Mouse (Mus musculus) stomach, embryonic 16.5 days (tissue): ENCODE results near the gene Rab10. TPM values are rescaled to one million over a fixed set of nuclear protein-coding genes. Genes with fewer than 3 reads are reported as not detected.

Experiments
- ATAC-seq: fragments of 200-750 bp; cut with Nextera tagmentation; 2 replicates; pipeline ENCODE4 v1.8.0; 2017; ENCODE audit warnings: moderate number of reproducible peaks, moderate TSS enrichment; ENCODE audit not compliant: insufficient read depth, low FRiP score
- H3K27ac ChIP-seq: fragments of 300-500 bp; sonication (generic); 2 replicates; pipeline ENCODE4 v1.5.1; 2014; ENCODE audit warnings: low read length
- H3K27me3 ChIP-seq: fragments of 300-500 bp; sonication (generic); 2 replicates; pipeline ENCODE4 v1.6.1; 2014; ENCODE audit warnings: low read length, control low read depth, mixed read lengths; ENCODE audit not compliant: control insufficient read depth, insufficient read depth
- H3K36me3 ChIP-seq: fragments of 300-500 bp; sonication (generic); 2 replicates; pipeline ENCODE4 v1.6.1; 2014; ENCODE audit warnings: low read length; ENCODE audit not compliant: control insufficient read depth, insufficient read depth
- H3K4me1 ChIP-seq: fragments of 300-500 bp; sonication (generic); 2 replicates; pipeline ENCODE4 v1.6.1; 2014; ENCODE audit warnings: low read length, control low read depth, mixed read lengths; ENCODE audit not compliant: control insufficient read depth, insufficient read depth
- H3K4me2 ChIP-seq: fragments of 300-500 bp; sonication (generic); 2 replicates; pipeline ENCODE4 v1.6.1; 2014; ENCODE audit warnings: low read depth, low read length, mixed read lengths
- H3K4me3 ChIP-seq: fragments of 300-500 bp; sonication (generic); replicated peaks from 2 replicates; pipeline ENCODE4 v1.5.1; 2014; ENCODE audit warnings: mild to moderate bottlenecking, low read length
- H3K9ac ChIP-seq: fragments of 300-500 bp; sonication (generic); 2 replicates; pipeline ENCODE4 v1.6.1; 2014; ENCODE audit warnings: low read length
- H3K9me3 ChIP-seq: fragments of 300-500 bp; sonication (generic); replicated peaks from 2 replicates; pipeline ENCODE4 v1.6.1; 2016; ENCODE audit warnings: low read length, control low read depth; ENCODE audit not compliant: control insufficient read depth
- WGBS: fragments of 180-500 bp; shearing (Covaris S2); extraction: QIAGEN DNeasy Blood & Tissue Kit; methylation state at CpG from one replicate; pipeline ENCODE4 v1.1.7; 2014; 5-methylcytosine and 5-hydroxymethylcytosine counted together
- polyA plus RNA-seq: library from polyadenylated mRNA; unstranded; fragments of >200 nt; fragmentation: Nextera tagmentation; extraction: Ambion mirVana; gene quantifications from 2 replicates; pipeline ENCODE4 v1.2.1, GENCODE M21; 2015

The Rab10 gene
- polyA plus RNA-seq = 76.5 and 76.8 TPM in 2 replicates

DNA sequence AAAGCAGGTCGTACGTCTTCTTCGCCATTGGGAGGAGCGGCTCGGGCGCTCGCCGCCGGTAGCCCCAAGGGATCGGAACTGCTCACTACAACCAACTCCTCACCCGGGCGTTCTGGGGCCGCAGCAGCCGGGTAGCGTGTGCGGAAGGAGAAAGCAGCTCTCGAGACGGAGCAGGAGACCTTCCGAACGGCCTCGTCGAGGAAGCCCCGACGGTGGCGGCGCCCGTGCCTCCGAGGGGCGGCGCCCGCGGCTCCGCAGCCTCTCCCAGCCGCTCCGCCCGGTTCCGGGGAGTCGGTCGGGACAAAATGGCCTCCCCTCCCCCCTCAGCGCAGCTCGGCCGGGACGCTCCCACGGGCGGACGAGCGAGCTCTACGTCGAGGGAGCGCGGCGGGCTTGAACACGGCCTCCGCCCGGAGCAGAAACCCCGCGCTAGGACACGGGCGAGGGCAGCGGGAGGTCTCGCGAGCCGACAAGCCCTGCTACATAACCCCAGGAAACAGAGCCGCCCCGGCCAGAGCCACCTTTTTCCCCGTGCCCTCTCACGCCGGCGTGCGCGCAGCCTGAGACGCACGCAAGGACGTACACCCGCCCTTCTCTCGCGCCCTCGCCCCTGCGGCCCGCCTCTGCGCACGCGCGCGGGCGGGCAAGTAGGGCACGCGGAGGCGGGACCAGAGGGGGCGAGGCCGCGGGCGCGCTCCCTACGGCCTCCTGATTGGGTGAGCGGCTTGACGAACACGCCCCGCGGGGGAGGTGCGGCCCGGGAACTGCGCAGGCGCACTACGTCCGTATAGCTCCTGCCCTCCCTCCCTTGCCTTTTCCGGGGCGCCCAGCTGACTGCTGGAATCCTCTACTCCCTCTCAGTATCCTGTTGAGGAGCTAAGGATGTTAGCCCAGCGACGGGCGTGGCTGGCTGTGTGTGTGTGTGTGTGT is at the start of gene Rab10:
TSS of gene Rab10 (minus strand) at position 579 of the 930 bp plus-strand sequence.
- H3K4me3 ChIP-seq = peak within 1 kb of the TSS; percentile 92
- H3K9ac ChIP-seq = peak within 1 kb of the TSS; percentile 95
- peak within 1 kb of the TSS; percentile 75 for H3K4me2 ChIP-seq
- no peaks in the 10 kb centered on the region for H3K27me3 ChIP-seq
- H3K9me3 ChIP-seq = no peaks in the 10 kb centered on the region
- peak; percentile 100 for ATAC-seq
- under 1% methylated on average over 108 of the region's 111 CpGs for WGBS
- peaks cover 11% of the 10 kb centered on the region for H3K4me1 ChIP-seq
- H3K27ac ChIP-seq = peak within 1 kb of the TSS; percentile 99
- no peaks in the 10 kb centered on the region for H3K36me3 ChIP-seq

GRCm38 (mm10) chr12:3359302-3359701 is 49.5 kb upstream of the Rab10 start:
- H3K27me3 ChIP-seq = no peaks in the 10 kb centered on the region
- no peak for ATAC-seq

DNA sequence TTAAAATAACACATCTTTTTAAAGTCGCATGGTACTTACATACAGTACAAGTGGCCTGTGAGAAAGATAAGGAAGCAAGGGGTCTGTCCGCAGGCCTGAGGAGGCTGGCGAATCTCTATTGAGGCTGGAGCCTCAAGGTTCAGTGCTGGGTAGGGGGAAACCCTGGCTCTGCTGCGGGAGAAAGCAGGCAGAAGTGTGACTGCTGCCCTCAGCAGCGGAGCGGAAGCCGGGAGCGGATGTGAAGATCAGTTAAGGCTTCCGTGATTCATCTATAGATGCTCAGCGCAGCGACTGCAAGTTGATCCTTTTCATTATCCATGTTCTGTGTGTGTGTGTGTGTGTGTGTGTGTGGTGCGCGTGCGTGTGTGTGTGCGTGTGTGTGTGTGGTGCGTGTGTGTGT is 47.1 kb upstream of the Rab10 start:
- Histone ChIP-seq H3K27me3 (no peaks in the 10 kb centered on the region), H3K4me1 (no peaks in the 10 kb centered on the region), H3K4me2 (peak overlapping the region; percentile 25), H3K9me3 (no peaks in the 10 kb centered on the region), H3K9ac (0 out of 2 replicates have a peak overlapping the region, but pooled peaks have one; percentile 7), H3K36me3 (no peaks in the 10 kb centered on the region), H3K27ac (no peak overlapping the region), H3K4me3 (peak overlapping the region; percentile 12)
- ATAC-seq = no peak
- WGBS = 52% methylated on average over 16 of the region's 16 CpGs

More at GRCm38 (mm10) chr12:3359302-3359701, 49.5 kb upstream of the Rab10 start:
- no peaks in the 10 kb centered on the region for H3K36me3 ChIP-seq
- H3K27ac ChIP-seq = no peak overlapping the region
- no peaks in the 10 kb centered on the region for H3K4me1 ChIP-seq
- no peak overlapping the region for H3K4me3 ChIP-seq
- H3K4me2 ChIP-seq = no peak overlapping the region
- no peaks in the 10 kb centered on the region for H3K9me3 ChIP-seq
- WGBS = 18% methylated on average over 3 of the region's 3 CpGs
- H3K9ac ChIP-seq = no peak overlapping the region

DNA sequence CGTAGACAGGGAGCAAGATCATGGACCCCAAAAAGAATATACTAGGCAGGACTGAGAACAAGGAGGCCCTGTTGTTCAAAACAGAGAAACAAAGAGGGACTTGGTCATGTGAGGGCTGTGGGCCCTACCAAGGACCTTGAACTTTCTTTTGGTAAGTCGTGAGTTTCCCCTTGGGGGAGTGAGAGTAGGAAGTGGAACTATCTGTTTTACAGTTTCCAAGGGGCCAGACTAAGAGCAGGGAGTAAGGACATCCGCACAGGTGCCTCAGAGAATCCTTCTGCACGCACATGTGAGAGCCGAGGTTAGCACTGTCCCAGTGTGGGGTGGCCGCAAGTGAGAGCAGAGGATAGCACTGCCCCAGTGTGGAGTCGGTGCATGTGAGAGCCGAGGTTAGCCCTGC is 45.3 kb upstream of the Rab10 start:
- H3K9me3 ChIP-seq = no peaks in the 10 kb centered on the region
- no peak for ATAC-seq
- H3K9ac ChIP-seq = no peak overlapping the region
- 83% methylated on average over 8 of the region's 8 CpGs for WGBS
- no peak overlapping the region for H3K27ac ChIP-seq
- no peaks in the 10 kb centered on the region for H3K4me1 ChIP-seq
- H3K4me3 ChIP-seq = no peak overlapping the region
- H3K36me3 ChIP-seq = no peaks in the 10 kb centered on the region
- H3K4me2 ChIP-seq = no peak overlapping the region
- H3K27me3 ChIP-seq = no peaks in the 10 kb centered on the region

DNA sequence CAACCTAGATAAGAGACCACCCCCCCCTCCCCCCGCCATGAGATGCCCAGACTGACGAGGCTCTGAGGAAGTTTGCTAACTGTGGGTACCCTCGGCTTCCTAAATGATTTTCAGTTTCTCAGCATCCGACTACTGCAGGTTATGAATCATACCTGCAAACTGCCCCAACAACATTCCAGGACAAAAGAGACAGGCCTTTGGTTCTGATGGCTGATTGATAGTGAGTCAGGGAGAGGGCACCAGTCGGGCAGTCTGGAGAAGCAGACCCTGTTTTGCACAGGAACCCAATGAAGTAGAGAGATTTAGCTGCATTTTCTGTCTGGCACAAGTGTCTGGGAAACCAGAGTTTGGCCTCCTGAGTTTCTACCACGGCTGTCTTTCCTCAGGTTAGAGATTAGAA is 42.4 kb upstream of the Rab10 start:
- ATAC-seq = no peak
- H3K36me3 ChIP-seq = no peaks in the 10 kb centered on the region

GRCm38 (mm10) chr12:3350136-3350535 is 40.4 kb upstream of the Rab10 start:
- H3K27me3 ChIP-seq = no peaks in the 10 kb centered on the region
- ATAC-seq = no peak
- no peaks in the 10 kb centered on the region for H3K36me3 ChIP-seq
- H3K4me3 ChIP-seq = no peak overlapping the region
- no peaks in the 10 kb centered on the region for H3K9me3 ChIP-seq
- no peak overlapping the region for H3K27ac ChIP-seq
- H3K9ac ChIP-seq = no peak overlapping the region
- no peaks in the 10 kb centered on the region for H3K4me1 ChIP-seq
- 59% methylated on average over 5 of the region's 5 CpGs for WGBS
- H3K4me2 ChIP-seq = no peak overlapping the region

More for the DNA sequence above, 42.4 kb upstream of the Rab10 start:
- WGBS = 58% methylated on average over 6 of the region's 6 CpGs
- no peak overlapping the region for H3K9ac ChIP-seq
- no peak overlapping the region for H3K27ac ChIP-seq
- no peaks in the 10 kb centered on the region for H3K9me3 ChIP-seq
- H3K27me3 ChIP-seq = no peaks in the 10 kb centered on the region
- H3K4me1 ChIP-seq = no peaks in the 10 kb centered on the region
- H3K4me2 ChIP-seq = no peak overlapping the region
- no peak overlapping the region for H3K4me3 ChIP-seq

DNA sequence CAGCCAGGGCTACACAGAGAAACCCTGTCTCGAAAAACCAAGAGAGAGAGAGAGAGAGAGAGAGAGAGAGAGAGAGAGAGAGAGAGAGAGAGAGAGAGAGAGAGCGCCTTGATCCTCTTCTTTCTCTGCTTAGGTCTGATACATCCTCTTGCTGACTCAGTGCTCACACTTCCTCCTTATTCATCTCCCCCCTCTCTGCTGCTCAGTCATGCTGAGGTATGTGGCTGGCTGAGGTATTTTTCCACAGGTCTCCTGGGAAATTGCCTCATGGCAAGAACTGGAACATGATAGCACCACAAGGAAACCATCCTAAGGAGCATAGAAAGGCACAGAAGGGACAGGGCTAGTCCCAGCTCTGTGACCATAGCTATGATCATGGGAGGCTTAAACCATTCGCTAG is 39.6 kb upstream of the Rab10 start:
- 64% methylated on average over 2 of the region's 3 CpGs for WGBS
- H3K4me1 ChIP-seq = no peaks in the 10 kb centered on the region

GRCm38 (mm10) chr12:3347682-3348081 is 37.9 kb upstream of the Rab10 start:
- Histone ChIP-seq H3K9me3 (no peaks in the 10 kb centered on the region), H3K4me1 (no peaks in the 10 kb centered on the region), H3K9ac (no peak overlapping the region), H3K36me3 (no peaks in the 10 kb centered on the region), H3K27ac (no peak overlapping the region), H3K4me2 (no peak overlapping the region), H3K4me3 (no peak overlapping the region), H3K27me3 (no peaks in the 10 kb centered on the region)
- ATAC-seq = no peak

More for the DNA sequence above, 39.6 kb upstream of the Rab10 start:
- no peak; the same call in 1 of the 2 replicates for ATAC-seq
- no peaks in the 10 kb centered on the region for H3K36me3 ChIP-seq
- no peaks in the 10 kb centered on the region for H3K9me3 ChIP-seq
- no peak overlapping the region for H3K27ac ChIP-seq
- H3K9ac ChIP-seq = no peak overlapping the region
- no peak overlapping the region for H3K4me2 ChIP-seq
- H3K27me3 ChIP-seq = no peaks in the 10 kb centered on the region
- no peak overlapping the region for H3K4me3 ChIP-seq

DNA sequence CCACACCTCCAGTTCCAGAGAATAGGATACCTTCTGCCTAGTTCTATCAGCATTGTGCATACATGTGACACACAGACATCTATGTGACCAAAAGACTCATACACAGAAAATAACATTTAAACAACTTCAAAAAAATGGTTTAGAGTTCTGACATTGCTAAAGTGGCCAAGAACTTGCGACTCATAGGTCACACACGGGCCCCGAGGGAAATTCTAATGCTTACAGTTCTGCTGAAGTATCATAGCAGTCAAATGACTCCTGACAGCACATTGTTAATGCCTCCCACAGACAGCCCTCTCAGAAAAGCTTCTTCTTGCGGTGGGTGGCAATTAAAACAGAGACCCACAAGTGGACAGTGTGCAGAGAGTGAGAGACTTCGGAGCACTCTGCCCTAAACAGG is 35.3 kb upstream of the Rab10 start:
- WGBS = 78% methylated on average over 5 of the region's 5 CpGs
- no peak for ATAC-seq
- no peaks in the 10 kb centered on the region for H3K36me3 ChIP-seq
- H3K9ac ChIP-seq = no peak overlapping the region
- H3K9me3 ChIP-seq = no peaks in the 10 kb centered on the region
- H3K27me3 ChIP-seq = no peaks in the 10 kb centered on the region
- H3K27ac ChIP-seq = no peak overlapping the region
- H3K4me3 ChIP-seq = no peak overlapping the region
- no peak overlapping the region for H3K4me2 ChIP-seq
- H3K4me1 ChIP-seq = no peaks in the 10 kb centered on the region
